Mouse (Mus musculus) CH12.LX (cell line): ENCODE data around the gene Grm8. TPM values are rescaled to one million over a fixed set of nuclear protein-coding genes. Genes with fewer than 3 reads are reported as not detected.

Experiments
- DNase-seq: peaks from one replicate; pipeline ENCODE4 v3.0.0-alpha.2; 2013; ENCODE audit errors: extremely low read depth
- H3K27ac ChIP-seq: 2 replicates; pipeline ENCODE4 v1.5.1; 2012; ENCODE audit warnings: low read depth, mild to moderate bottlenecking, control low read depth, moderate library complexity; ENCODE audit not compliant: insufficient read depth
- H3K27me3 ChIP-seq: replicated peaks from 2 replicates; pipeline ENCODE3; 2012; ENCODE audit warnings: inconsistent platforms
- H3K36me3 ChIP-seq, 2 experiments: replicated peaks in 1 of 2; 2 replicates each; pipeline versions ENCODE3 to v1.6.1; 2012; ENCODE audit warnings: inconsistent platforms in 1 of 2, low read length in 1 of 2, mild to moderate bottlenecking in 1 of 2, mixed read lengths in 1 of 2, moderate library complexity in 1 of 2; ENCODE audit not compliant: control insufficient read depth in 1 of 2, insufficient read depth in 1 of 2
- H3K4me1 ChIP-seq, 2 experiments: 2 replicates each; pipeline ENCODE4 v1.6.1; 2012; ENCODE audit warnings: inconsistent platforms in 1 of 2, moderate library complexity in 1 of 2; ENCODE audit not compliant: insufficient read depth in 2 of 2, control insufficient read depth in 1 of 2
- H3K4me2 ChIP-seq: 2 replicates; pipeline ENCODE4 v1.6.1; 2012; ENCODE audit warnings: low read depth, mild to moderate bottlenecking, control low read depth; ENCODE audit not compliant: poor library complexity, insufficient read depth, severe bottlenecking
- H3K4me3 ChIP-seq, 3 experiments: fragments of 150-350 bp in 1 of 3; sonication (generic) in 1 of 3; replicated peaks in 1 of 3; 2 replicates each; pipeline versions ENCODE3 to v1.5.1; 2011 to 2012; ENCODE audit warnings: low read depth in 2 of 3, low read length in 2 of 3, mild to moderate bottlenecking in 2 of 3, moderate library complexity in 2 of 3, control low read depth in 1 of 3, improper control_type of control experiment in 1 of 3, inconsistent platforms in 1 of 3, mixed read lengths in 1 of 3; ENCODE audit not compliant: poor library complexity in 1 of 3
- H3K79me2 ChIP-seq: replicated peaks from 2 replicates; pipeline ENCODE4 v1.6.1; 2012; ENCODE audit warnings: mild to moderate bottlenecking, moderate library complexity; ENCODE audit not compliant: control insufficient read depth, poor library complexity, insufficient read depth, severe bottlenecking; ENCODE audit errors: extremely low read depth
- H3K9ac ChIP-seq: 2 replicates; pipeline ENCODE4 v1.6.1; 2012; ENCODE audit warnings: low read depth, mild to moderate bottlenecking, control low read depth, moderate library complexity; ENCODE audit not compliant: insufficient read depth
- H3K9me3 ChIP-seq: replicated peaks from 2 replicates; pipeline ENCODE3; 2012; ENCODE audit warnings: low read length, inconsistent platforms, mixed read lengths
- BHLHE40 ChIP-seq: IDR thresholded peaks from 2 replicates; pipeline ENCODE4 v1.6.1; 2011; ENCODE audit warnings: mild to moderate bottlenecking, low read depth, low read length, improper control_type of control experiment
- CHD1 ChIP-seq: IDR thresholded peaks from 2 replicates; pipeline ENCODE4 v1.6.1; 2012; ENCODE audit warnings: low read depth, low read length, improper control_type of control experiment, inconsistent platforms
- CHD2 ChIP-seq: IDR thresholded peaks from 2 replicates; pipeline ENCODE4 v1.6.1; 2011; ENCODE audit warnings: low read length, improper control_type of control experiment
- CTCF ChIP-seq, 2 experiments: IDR thresholded peaks in 1 of 2; conservative IDR thresholded peaks in 1 of 2; 2 replicates each; pipeline ENCODE4 v1.5.1; 2011 to 2012; ENCODE audit warnings: low read depth in 2 of 2, low read length in 2 of 2, improper control_type of control experiment in 1 of 2, inconsistent platforms in 1 of 2, mild to moderate bottlenecking in 1 of 2, moderate library complexity in 1 of 2
- ELF1 ChIP-seq: IDR thresholded peaks from 2 replicates; pipeline ENCODE4 v1.6.1; 2014; ENCODE audit warnings: low read depth, mild to moderate bottlenecking, inconsistent platforms, low read length, improper control_type of control experiment
- GABPA ChIP-seq: IDR thresholded peaks from 2 replicates; pipeline ENCODE4 v1.6.1; 2012; ENCODE audit warnings: low read depth, low read length, improper control_type of control experiment, inconsistent platforms; ENCODE audit not compliant: insufficient replicate concordance
- HCFC1 ChIP-seq: IDR thresholded peaks from 2 replicates; pipeline ENCODE4 v1.6.1; 2012; ENCODE audit warnings: low read depth, mild to moderate bottlenecking, inconsistent platforms, low read length, improper control_type of control experiment
- JUND ChIP-seq: conservative IDR thresholded peaks from 2 replicates; pipeline ENCODE4 v1.6.1; 2011; ENCODE audit warnings: low read depth, low read length, improper control_type of control experiment
- KAT2A ChIP-seq: IDR thresholded peaks from 2 replicates; pipeline ENCODE4 v1.6.1; 2012; ENCODE audit warnings: low read length, improper control_type of control experiment, inconsistent platforms; ENCODE audit not compliant: insufficient replicate concordance
- MAFK ChIP-seq: IDR thresholded peaks from 2 replicates; pipeline ENCODE4 v1.6.1; 2011; ENCODE audit warnings: low read length, improper control_type of control experiment; ENCODE audit not compliant: insufficient replicate concordance
- MAX ChIP-seq: IDR thresholded peaks from 2 replicates; pipeline ENCODE4 v1.6.1; 2011; ENCODE audit warnings: low read length, improper control_type of control experiment
- MAZ ChIP-seq: IDR thresholded peaks from 2 replicates; pipeline ENCODE4 v1.6.1; 2012; ENCODE audit warnings: low read depth, mild to moderate bottlenecking, inconsistent platforms, low read length, improper control_type of control experiment, moderate library complexity
- MXI1 ChIP-seq: IDR thresholded peaks from 2 replicates; pipeline ENCODE4 v1.6.1; 2011; ENCODE audit warnings: mild to moderate bottlenecking, low read depth, low read length, improper control_type of control experiment
- NRF1 ChIP-seq: IDR thresholded peaks from 2 replicates; pipeline ENCODE4 v1.6.1; 2014; ENCODE audit warnings: low read depth, mild to moderate bottlenecking, inconsistent platforms, low read length, improper control_type of control experiment, moderate library complexity
- RCOR1 ChIP-seq: conservative IDR thresholded peaks from 2 replicates; pipeline ENCODE4 v1.6.1; 2012; ENCODE audit warnings: low read depth, mild to moderate bottlenecking, inconsistent platforms, low read length, improper control_type of control experiment
- SMC3 ChIP-seq: IDR thresholded peaks from 2 replicates; pipeline ENCODE4 v1.6.1; 2011; ENCODE audit warnings: low read depth, low read length, improper control_type of control experiment
- TCF12 ChIP-seq: IDR thresholded peaks from 2 replicates; pipeline ENCODE4 v1.6.1; 2014; ENCODE audit warnings: low read depth, mild to moderate bottlenecking, inconsistent platforms, low read length, improper control_type of control experiment
- ZMIZ1 ChIP-seq: IDR thresholded peaks from 2 replicates; pipeline ENCODE4 v1.6.1; 2012; ENCODE audit warnings: low read depth, mild to moderate bottlenecking, inconsistent platforms, low read length, improper control_type of control experiment
- ZNF384 ChIP-seq: IDR thresholded peaks from 2 replicates; pipeline ENCODE4 v1.6.1; 2012; ENCODE audit warnings: low read depth, low read length, improper control_type of control experiment, inconsistent platforms
- dilution Hi-C: fragments of 300-500 bp; cut with MboI; formaldehyde crosslinking; loops from 2 replicates; pipeline ENCODE4 v1.14.3; 2020; ENCODE audit warnings: low sequenced_read_pairs; ENCODE audit not compliant: extremely low pct_unique_long_range_greater_than_20kb, extremely low pct_ligation_motif_present
- in situ Hi-C: fragments of 300-500 bp; cut with MboI; formaldehyde crosslinking; loops from 3 replicates; pipeline ENCODE4 v1.14.3; 2019; ENCODE audit warnings: low sequenced_read_pairs, low pct_ligation_motif_present, low pct_unique_long_range_greater_than_20kb, mixed read lengths
- polyA plus RNA-seq: library from polyadenylated mRNA; unstranded; fragments of >175 nt; gene quantifications from 2 replicates; pipeline ENCODE4 v1.2.1, GENCODE M21; 2012; ENCODE audit warnings: low read depth; ENCODE audit not compliant: insufficient read length
- total RNA-seq, 2 experiments: library from RNA; depleted of rRNA; stranded (reverse); fragments of 300-350 nt in 1 of 2; fragments of >200 nt in 1 of 2; gene quantifications; 2 replicates each; pipeline ENCODE4 v1.2.3; 2012 to 2014

The Grm8 gene
- total and polyA plus RNA-seq, 3 experiments: 0.08 to 0.72 (median 0.21) TPM

GRCm38 (mm10) chr6:27264972-27265371, 870.0 kb downstream of the Grm8 start:
- no peak overlapping the region for H3K27ac ChIP-seq
- no peaks in the 10 kb centered on the region for H3K79me2 ChIP-seq
- H3K4me1 ChIP-seq: no peaks in the 10 kb centered on the region
- no peak for DNase-seq
- H3K36me3 ChIP-seq: no peaks in the 10 kb centered on the region
- no peaks in the 10 kb centered on the region for H3K27me3 ChIP-seq
- no peaks in the 10 kb centered on the region for H3K9me3 ChIP-seq
- H3K4me3 ChIP-seq: no peak overlapping the region
- dilution Hi-C loops: no loop called here
- TF ChIP-seq CHD2 (no peak), MAZ (no peak), CTCF (conservative IDR thresholded peaks at IDR 0.05 in 1 of 2, IDR thresholded peaks at IDR 0.05 in 1 of 2; ENCODE audit: low read depth in 2 of 2, low read length in 2 of 2) (no peak), ELF1 (no peak), TCF12 (no peak), GABPA (no peak), NRF1 (no peak)
- in situ Hi-C loops: no loop called here
- H3K9ac ChIP-seq: no peak overlapping the region
- H3K4me2 ChIP-seq: no peak overlapping the region

- Histone ChIP-seq H3K36me3 (no peaks in the 10 kb centered on the region), H3K27me3 (no peaks in the 10 kb centered on the region), H3K9ac (no peak overlapping the region), H3K4me1 (no peaks in the 10 kb centered on the region), H3K9me3 (no peaks in the 10 kb centered on the region), H3K4me3 (no peak overlapping the region), H3K4me2 (no peak overlapping the region), H3K27ac (no peak overlapping the region), H3K79me2 (no peaks in the 10 kb centered on the region)
- dilution Hi-C loops (no loop called here), in situ Hi-C loops (no loop called here)
- DNase-seq: no peak
- TF ChIP-seq HCFC1 (no peak), MXI1 (no peak), JUND (no peak), ZMIZ1 (no peak), KAT2A (no peak), MAX (no peak), RCOR1 (no peak), ZNF384 (no peak), MAFK (no peak), CHD1 (no peak), SMC3 (no peak), BHLHE40 (no peak), MAZ (no peak)
Measured at GRCm38 (mm10) chr6:27262611-27263010, 872.4 kb downstream of the Grm8 start.
